Mouse (Mus musculus) gastrocnemius, adult 2 months (tissue): ENCODE results near the gene Kmt2e. TPM values are rescaled to one million over a fixed set of nuclear protein-coding genes. Genes with fewer than 3 reads are reported as not detected.

ENCODE experiments used
- DNase-seq: peaks from one replicate; pipeline ENCODE4 v3.0.0; 2022
- H3K27ac ChIP-seq: fragments of 200-600 bp; 2 replicates; pipeline ENCODE4 v1.8.1; 2022; ENCODE audit warnings: mild to moderate bottlenecking
- H3K4me3 ChIP-seq: fragments of 200-600 bp; 2 replicates; pipeline ENCODE4 v1.8.1; 2022; ENCODE audit warnings: mild to moderate bottlenecking, moderate library complexity
- CTCF ChIP-seq: fragments of 200-600 bp; IDR thresholded peaks from 2 replicates; pipeline ENCODE4 v1.8.1; 2022; ENCODE audit warnings: antibody characterized with exemption, mild to moderate bottlenecking, moderate library complexity
- intact Hi-C: fragments of 180-260 bp; cut with DNase I; formaldehyde crosslinking; loops from one replicate; pipeline ENCODE4 v1.15.1; 2025
- total RNA-seq, 2 experiments: library from RNA; stranded (reverse); gene quantifications; 2 replicates each; pipeline ENCODE4 v1.2.3; 2021

Gene Kmt2e
- total RNA-seq, 2 experiments from 2014 or later: 26.4 to 28.4 TPM

DNA sequence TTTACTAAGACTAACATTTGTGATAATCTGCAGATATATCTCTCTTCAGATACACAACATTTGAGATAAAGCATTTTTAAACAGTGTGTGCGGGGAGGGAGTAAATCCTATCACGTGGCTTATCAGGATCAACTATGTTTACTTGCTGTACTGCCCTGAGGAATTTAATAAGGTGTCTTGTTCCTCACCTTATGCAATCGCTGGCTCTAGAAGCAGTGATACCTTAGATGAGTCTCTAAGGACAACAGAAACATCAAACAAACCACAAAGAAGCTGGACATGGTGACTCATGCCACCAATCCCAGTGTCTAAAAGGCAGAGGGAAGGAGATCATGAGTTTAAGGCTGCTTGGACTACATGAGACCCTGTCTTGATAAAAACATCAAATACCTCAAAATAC, 11.2 kb upstream of the Kmt2e start:
- H3K27ac ChIP-seq: peak overlapping the region; percentile 97
- H3K4me3 ChIP-seq: peak overlapping the region; percentile 54
- intact Hi-C loops: no loop called here
- TF ChIP-seq CTCF: no peak
- no peak for DNase-seq

DNA sequence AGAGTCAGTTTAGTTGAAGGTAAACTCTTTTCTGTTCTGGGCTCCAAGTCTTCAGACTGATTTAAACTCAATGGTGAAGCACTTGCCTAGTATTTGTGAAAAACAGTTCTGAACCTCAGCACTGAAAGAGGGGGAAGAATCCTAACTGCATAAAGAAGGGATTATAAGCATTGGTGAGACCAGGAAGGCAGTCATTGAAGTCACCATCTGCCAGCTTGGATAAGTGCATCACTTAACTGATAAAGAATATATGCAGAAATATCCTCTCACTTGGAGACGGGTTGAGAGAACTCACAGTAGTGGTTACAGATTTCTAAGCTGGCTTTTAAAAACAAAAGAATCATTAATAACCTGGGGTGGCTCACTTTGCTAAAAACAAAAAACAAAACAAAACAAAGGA, 6.7 kb upstream of the Kmt2e start:
- TF ChIP-seq CTCF: no peak
- Histone ChIP-seq H3K4me3 (peak overlapping the region; percentile 94), H3K27ac (peak overlapping the region; percentile 99)
- no peak for DNase-seq
- intact Hi-C loops: no loop called here

DNA sequence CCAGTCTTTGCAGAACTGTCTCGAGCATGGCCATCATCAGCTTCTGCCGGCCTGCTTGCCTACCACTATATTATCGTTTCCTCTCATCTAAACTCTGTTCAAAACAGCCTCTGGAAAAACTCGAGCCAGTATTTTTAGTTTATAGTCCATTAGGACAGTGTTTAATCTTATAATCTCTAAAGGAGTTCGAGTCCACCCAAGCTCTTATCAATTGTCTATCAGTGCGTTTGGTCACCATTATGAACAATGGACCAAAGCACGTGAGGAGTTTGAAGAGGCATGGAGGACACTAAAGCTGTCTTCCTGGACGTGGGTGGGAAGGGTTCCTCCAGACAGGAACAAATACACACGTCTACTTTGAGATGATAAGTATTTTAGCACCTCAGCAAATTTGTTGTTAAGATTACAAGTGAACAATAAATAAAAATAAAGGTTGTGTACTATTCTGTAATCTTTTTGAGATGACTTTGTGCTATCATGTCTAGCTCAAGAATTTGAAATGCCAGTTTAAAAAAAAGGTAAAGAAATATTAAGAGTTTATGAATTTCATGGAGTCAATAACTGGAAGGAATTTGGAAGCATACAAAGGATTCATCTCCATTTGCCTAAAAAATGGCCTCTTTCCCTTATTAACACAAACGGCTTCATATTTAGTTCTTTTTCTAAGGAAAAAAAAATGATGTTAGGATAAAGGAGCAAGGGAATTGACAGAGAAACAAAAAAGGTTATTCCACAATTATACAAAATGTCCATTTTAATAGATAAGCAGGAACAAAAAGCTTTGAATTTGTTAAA, 3.0 kb upstream of the Kmt2e start:
- H3K27ac ChIP-seq: peak overlapping the region; percentile 99
- DNase-seq: no peak
- no peak for TF ChIP-seq CTCF
- intact Hi-C loops: no loop called here
- peak overlapping the region; percentile 94 for H3K4me3 ChIP-seq

DNA sequence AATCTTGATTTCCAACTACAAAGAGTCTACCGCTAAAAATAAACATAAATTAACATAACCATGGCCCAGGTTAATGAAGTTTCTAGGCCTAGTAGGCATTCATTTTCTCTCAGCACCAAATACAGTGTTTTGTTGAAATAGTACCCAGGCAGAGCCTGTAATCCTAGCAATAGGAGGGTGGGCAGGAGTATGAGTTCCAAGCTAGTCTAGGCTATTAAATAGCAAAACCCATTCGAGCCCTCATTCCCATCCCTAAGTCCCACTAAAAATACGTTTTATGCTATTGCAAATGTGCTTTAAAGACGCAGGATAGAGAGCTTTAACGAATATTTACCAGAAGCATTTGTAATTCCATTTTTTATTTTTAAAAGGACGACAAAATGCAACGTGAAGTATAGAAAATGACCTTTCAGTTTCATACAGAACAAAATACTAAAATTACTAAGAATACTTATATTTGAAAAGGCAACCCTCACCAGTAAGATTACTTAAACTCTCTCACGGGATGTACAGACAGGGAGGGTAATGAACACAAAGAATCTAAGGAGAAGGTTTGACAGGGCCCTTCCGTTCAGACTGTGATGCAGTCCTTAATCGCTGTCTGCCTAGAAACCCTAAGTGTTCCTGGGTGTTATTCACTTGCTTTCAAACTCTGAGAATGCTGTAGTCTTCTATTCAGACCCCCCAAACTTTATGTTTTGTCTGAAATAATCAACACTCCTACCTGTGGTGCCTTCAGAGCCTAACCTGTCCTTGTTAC, 2.1 kb upstream of the Kmt2e start:
- intact Hi-C loops: loop anchor here (1.0 kb wide), 1 partner anchor 14 kb away; no protein-coding TSS in a partner anchor
- DNase-seq: no peak
- Histone ChIP-seq H3K27ac (peak overlapping the region; percentile 99), H3K4me3 (peak overlapping the region; percentile 94)
- no peak for TF ChIP-seq CTCF

DNA sequence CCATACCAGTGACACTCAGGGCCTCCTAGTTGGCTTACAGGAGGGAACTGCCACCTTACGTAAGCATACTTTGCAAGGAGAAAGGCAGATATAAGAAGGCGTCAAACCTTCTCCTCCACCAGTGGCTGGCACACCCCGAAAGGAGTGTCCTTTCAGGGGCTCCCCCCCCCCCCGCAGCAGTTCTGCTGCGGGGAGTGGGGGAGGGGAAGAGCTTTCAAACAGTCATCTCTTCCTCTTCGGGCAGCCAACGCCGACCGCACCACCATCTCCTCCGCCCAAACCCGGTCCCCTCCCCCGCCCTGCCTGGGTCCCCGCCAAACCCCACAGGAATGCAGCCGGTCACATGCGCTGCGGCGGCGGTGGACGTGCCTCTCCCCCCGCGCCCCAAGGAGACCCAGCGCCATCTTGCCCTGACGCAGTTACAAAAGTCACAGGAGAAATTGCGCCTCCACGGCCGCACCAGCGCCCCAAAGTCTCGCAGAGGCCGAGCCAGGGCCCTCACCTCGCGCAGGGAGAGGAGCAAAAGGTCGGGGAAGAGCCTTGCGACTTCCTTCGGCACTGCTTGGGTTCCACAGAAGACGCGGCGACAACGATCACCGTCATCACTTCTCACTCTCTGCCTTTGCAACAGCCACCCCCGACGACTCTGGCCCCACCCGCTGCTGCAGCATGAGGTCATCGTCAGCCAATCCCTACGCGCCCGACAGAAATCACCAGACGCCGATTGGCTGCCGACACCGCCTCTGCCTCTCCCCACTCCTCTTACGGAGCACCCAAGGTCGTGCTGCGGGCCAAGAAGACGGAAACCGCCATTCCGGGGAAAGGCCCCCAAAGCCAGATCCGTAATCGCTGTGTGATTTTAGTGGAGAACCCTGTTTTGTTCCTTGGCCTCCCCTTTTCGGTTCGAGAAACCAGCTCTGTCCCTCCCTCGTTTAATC, 1.3 kb upstream of the Kmt2e start:
- no peak for TF ChIP-seq CTCF
- Histone ChIP-seq H3K27ac (peak overlapping the region; percentile 99), H3K4me3 (peak overlapping the region; percentile 94)
- DNase-seq: peak; percentile 100
- intact Hi-C loops: loop anchor here (1.0 kb wide), 1 partner anchor 15 kb away; no protein-coding TSS in a partner anchor

DNA sequence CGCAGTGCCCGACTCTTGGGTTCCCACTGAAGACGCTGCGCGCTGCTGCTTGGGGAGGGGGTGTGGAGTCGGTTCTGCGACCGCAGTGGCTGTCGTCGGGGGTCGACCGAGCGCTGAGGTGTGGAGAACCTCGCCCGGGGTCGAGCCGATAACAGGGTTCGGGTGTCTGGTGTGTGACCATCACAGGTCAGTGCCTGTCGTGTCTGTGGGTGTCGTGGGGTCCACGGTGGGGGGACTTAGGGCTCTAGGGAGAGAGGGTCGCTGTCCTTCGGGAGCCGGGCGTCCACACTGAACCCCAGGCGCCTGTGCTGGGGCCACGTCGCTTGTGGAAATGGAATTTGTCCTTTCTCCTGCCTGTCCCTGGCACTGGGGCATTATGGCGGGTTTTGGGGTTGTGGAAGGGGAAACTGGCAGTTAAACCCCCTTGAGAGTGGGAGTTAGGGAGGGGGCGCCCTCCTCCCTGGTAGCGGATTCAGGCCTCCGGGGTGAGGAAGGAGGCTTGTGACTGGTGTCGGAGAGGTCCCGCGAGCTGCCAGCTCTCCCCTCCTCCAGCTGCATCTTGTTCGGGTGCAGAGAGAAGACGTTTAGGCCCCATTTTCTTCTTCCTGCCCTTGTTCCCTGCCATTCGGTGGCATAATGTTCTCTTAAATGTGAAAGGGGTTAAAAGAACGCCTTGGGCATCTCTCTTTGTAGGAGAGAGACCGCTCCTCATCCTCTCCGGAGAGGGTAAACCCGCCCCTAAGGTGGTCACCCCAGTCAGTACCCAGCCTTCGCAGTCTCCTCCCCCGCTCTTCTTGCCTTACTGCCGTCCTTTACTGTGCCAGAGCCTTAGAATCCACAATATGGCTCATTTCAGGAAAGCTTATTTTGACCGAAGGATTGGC, 599 bp downstream of the Kmt2e start:
- peak overlapping the region; percentile 99 for H3K27ac ChIP-seq
- intact Hi-C loops: no loop called here
- peak overlapping the region; percentile 94 for H3K4me3 ChIP-seq
- peak; percentile 64 for DNase-seq
- TF ChIP-seq CTCF: no peak

DNA sequence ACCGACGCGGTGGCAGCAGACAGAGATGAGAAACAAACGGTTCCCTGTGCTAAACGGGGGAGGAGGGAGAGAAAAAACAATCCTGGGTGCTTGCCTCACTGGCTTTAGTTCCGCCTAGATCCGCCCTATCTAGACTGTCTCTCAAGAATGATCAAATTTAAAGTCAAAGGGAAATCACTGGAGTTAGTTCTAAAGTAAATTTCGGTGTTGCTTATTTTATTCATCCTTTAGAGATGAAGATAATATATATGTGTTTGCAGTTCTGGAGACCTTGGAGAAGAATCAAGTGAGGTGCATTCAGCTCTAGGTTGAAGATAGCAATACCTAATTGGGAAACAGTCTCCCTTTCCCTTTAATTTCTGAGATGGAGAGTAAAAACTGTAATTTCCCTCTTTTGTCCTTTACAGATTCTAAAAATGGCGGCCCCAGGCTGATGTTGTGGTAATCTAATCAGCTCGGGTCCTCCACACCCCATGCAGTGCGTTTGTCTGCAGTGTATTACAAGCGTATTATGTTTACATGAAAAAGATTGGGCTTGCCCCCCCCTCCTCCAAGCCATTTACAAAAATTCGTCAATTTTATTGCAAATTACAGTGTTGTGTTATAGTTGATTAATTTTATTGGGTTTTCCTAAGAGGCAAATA, 1.4 kb downstream of the Kmt2e start:
- Histone ChIP-seq H3K4me3 (peak overlapping the region; percentile 94), H3K27ac (peak overlapping the region; percentile 99)
- TF ChIP-seq CTCF: no peak
- intact Hi-C loops: no loop called here
- DNase-seq: peak; percentile 22

DNA sequence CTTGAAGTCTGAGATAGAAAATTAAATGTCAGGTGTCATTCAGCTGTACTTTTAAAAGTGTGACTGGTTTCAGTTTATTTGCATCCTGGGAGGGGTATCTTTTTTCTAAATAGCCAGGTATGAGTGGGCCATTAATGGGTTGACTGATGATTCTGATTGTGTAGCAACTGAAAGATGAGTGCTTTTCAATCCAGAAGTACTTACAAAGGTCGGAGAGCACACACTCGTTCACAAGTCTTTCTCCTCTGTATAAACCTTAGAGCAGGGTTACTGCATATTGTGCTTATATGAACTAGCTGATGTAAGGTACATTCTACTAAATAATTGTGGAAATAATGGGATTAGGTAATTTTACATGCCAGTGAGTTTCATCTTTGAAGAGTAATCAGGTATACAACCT, 2.5 kb downstream of the Kmt2e start:
- no peak for DNase-seq
- peak overlapping the region; percentile 99 for H3K27ac ChIP-seq
- H3K4me3 ChIP-seq: peak overlapping the region; percentile 94
- intact Hi-C loops: no loop called here
- TF ChIP-seq CTCF: no peak

DNA sequence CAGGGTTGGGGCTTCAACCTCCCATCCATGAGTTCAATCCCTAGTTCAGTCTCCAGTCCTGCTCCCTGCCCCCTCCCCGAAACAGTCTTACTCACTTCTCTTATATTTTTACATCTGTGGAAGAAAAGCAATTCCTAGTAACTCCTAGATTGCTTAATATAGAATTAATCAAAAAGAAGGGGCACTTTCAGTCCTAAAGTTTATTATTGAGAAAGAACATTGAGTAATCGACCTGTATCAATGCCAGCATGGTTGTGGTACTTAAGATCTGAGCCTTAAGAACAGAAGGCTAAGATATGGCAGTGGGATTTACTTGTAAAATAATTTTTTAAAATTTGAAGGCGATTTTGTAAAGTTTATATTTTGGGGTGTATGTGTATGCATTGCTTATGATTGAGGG, 5.6 kb downstream of the Kmt2e start:
- intact Hi-C loops: no loop called here
- no peak for DNase-seq
- peak overlapping the region; percentile 0; the same call in 1 of the 2 replicates for H3K27ac ChIP-seq
- no peak for TF ChIP-seq CTCF
- peak overlapping the region; percentile 11 for H3K4me3 ChIP-seq

DNA sequence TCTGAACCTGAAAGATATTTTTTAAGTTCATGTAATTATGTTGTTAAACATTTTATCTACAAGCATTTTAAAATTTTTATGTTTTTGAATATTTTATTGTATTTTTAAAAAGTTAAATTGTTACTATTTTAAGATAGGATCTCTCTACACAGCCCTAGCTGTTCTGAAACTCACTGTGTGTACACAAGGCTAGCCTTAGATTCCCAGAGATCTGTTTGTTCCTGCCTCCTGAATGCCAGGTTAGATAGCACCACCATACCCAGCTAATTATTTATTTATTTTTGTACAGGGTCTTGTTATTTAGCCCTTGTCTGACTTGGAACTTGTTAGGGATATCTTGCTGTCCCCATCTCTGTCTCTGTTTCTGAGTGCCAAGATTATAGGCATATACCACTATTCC, 6.3 kb downstream of the Kmt2e start:
- DNase-seq: no peak
- intact Hi-C loops: no loop called here
- no peak overlapping the region for H3K4me3 ChIP-seq

DNA sequence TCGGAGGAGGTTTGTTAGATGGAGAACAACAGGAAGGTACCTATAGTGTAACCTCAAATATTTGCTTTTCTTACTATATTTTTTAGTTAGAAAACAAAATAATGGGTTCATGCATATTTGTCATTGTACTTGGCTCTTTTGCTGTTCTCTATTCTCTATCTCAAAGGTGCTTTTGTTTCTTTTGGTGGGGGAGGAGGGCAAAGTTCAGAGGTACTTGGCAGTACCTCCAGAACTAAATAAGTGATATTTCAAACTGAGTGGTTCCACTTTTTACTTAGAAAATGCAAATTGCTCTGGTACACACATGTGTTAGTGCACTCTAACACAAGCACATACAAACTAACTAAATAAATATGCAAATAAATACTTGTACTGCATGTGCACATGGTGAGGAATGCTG, 7.7 kb downstream of the Kmt2e start:
- TF ChIP-seq CTCF: no peak
- H3K27ac ChIP-seq: no peak overlapping the region
- H3K4me3 ChIP-seq: no peak overlapping the region
- no peak for DNase-seq
- intact Hi-C loops: no loop called here

More for the DNA sequence above, 6.3 kb downstream of the Kmt2e start:
- H3K27ac ChIP-seq: no peak overlapping the region
- no peak for TF ChIP-seq CTCF
